Mouse (Mus musculus): Measurements from ENCODE around the gene Rap1b.

DNA sequence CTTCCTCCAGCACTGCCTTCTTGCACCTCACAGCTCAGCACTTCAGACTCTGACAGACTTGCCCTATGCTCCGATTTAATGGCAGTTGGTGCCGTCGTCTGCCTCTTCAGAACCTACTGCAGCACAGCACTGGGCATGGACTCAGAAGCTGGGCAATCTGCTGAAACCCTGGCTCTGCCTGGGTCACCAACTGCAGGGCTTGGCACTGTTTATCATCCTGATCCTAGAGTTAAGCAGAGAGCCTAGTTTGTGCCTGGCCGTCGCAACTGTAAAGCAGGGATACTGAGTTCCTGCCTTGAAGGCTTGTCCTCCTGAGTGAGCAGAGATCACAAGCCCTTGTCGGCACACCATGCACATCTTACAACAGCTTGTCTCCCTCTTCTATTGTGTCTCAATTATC, 29.1 kb downstream of the Rap1b start:
- TF ChIP-seq CTCF (IDR thresholded peaks at IDR 0.05; ENCODE audit: low read depth) (no peak), EP300 (optimal IDR thresholded peaks at IDR 0.05) (no peak)

Data from stomach, postnatal 0 days (tissue).